Mouse (Mus musculus): ENCODE results near the gene Mapkapk3.

Gene Mapkapk3

GRCm38 (mm10) chr9:107282951-107283350 lies 6.7 kb downstream of the Mapkapk3 start:
- ChIA-PET POLR2A (interaction anchor here in 1 of 4 experiments (0.8 kb wide), 1 partner anchor 621 kb away, joined by 3 read pairs; no protein-coding TSS in a partner anchor), CTCF (no interaction called here)

DNA sequence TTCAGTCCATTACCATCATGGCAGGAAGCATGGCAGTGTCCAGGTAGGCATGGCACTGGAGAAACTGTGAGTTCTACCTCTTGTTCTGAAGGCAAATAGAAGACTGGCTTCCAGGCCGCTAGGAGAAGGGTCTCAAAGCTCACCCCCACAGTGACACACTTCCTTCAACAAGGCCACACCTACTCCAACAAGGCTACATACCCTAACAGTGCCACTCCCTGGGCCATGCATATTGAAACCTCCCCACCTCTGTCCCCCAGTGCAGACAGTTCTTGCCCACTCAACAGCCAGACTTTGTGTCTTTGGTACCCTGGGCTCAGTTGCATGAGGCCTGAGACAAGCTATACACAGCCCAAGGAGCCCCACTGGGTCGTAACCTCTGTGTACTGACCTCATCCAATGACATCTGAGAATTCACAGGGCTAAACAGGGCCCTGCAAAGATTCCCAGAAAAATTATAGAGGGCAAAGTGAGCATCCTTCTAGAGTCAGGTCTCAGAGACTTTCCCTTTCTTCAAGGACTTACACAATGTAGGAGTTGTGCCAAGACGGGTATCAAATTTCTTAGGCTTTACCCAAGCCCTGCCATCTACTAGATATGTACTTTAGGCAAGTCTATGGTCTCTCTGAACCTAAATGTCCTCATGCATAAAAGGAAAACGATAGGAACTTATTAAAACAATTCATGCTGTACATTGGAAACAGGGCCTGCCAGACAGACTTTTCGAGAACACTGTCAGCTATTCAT lies 8.3 kb downstream of the Mapkapk3 start:
- ChIA-PET POLR2A (interaction anchor here in 1 of 4 experiments (2.1 to 4.0 kb wide), 2 partner anchors 8 to 394 kb away, joined by 6 to 27 read pairs; partner anchors contain the start of genes Mapkapk3 and Rbm15b), CTCF (interaction anchor here in 2 of 4 experiments (0.6 to 2.1 kb wide), 2 partner anchors 8 to 362 kb away, joined by 11 to 13 read pairs; partner anchors contain the start of gene Mapkapk3 (in 1 of the 2))

GRCm38 (mm10) chr9:107280322-107281027 lies 9.2 kb downstream of the Mapkapk3 start:
- ChIA-PET POLR2A (interaction anchor here in 3 of 4 experiments (0.5 to 4.0 kb wide), 20 partner anchors 8 to 470 kb away, joined by 3 to 27 read pairs (median 4); partner anchors contain the start of genes Manf (in 2 of the 3), Mapkapk3 (in 2 of the 3), 6430571L13Rik (in 1 of the 3) and Rbm15b (in 1 of the 3)), CTCF (interaction anchor here in 3 of 4 experiments (0.6 to 2.1 kb wide), 10 partner anchors 9 to 645 kb away, joined by 3 to 16 read pairs (median 6); partner anchors contain the start of gene Mapkapk3 (in 3 of the 3))

GRCm38 (mm10) chr9:107279378-107280321 lies 10.0 kb downstream of the Mapkapk3 start:
- POLR2A ChIA-PET, result interaction anchor here (0.5 to 4.0 kb wide), 24 partner anchors 9 to 471 kb away, joined by 3 to 27 read pairs (median 4); partner anchors contain the start of genes Manf (in 2 of the 4), Mapkapk3 (in 2 of the 4), 6430571L13Rik (in 1 of the 4) and Rbm15b (in 1 of the 4)
- CTCF ChIA-PET, result interaction anchor here (0.5 to 2.1 kb wide), 13 partner anchors 9 to 646 kb away, joined by 3 to 16 read pairs (median 4); partner anchors contain the start of gene Mapkapk3 (in 3 of the 4)

- POLR2A ChIA-PET, result interaction anchor here in 3 of 4 experiments (0.7 to 4.0 kb wide), 11 partner anchors 8 to 392 kb away, joined by 3 to 27 read pairs (median 6); partner anchors contain the start of genes Mapkapk3 (in 2 of the 3) and Rbm15b (in 1 of the 3)
- CTCF ChIA-PET, result interaction anchor here in 3 of 4 experiments (0.7 to 2.1 kb wide), 4 partner anchors 10 to 11 kb away, joined by 3 to 16 read pairs (median 12); partner anchors contain the start of gene Mapkapk3 (in 2 of the 3)
These were observed 10.9 kb downstream of the Mapkapk3 start for GRCm38 (mm10) chr9:107278527-107279377.

- POLR2A ChIA-PET, result interaction anchor here in 2 of 4 experiments (0.7 to 4.0 kb wide), 7 partner anchors 8 to 19 kb away, joined by 3 to 27 read pairs (median 6); partner anchors contain the start of gene Mapkapk3 (in 2 of the 2)
- CTCF ChIA-PET, result interaction anchor here in 1 of 4 experiments (1.0 kb wide), 1 partner anchor 10 kb away, joined by 11 read pairs; no protein-coding TSS in a partner anchor
These were observed 11.6 kb downstream of the Mapkapk3 start for GRCm38 (mm10) chr9:107278126-107278525.

- POLR2A ChIA-PET, result interaction anchor here in 2 of 4 experiments (0.7 to 4.0 kb wide), 4 partner anchors 12 to 14 kb away, joined by 3 to 27 read pairs (median 13); partner anchors contain the start of gene Mapkapk3 (in 2 of the 2)
- CTCF ChIA-PET, result interaction anchor here in 1 of 4 experiments (1.0 kb wide), 1 partner anchor 9 kb away, joined by 11 read pairs; no protein-coding TSS in a partner anchor
These were observed 12.1 kb downstream of the Mapkapk3 start for GRCm38 (mm10) chr9:107277603-107278002.

- ChIA-PET CTCF (interaction anchor here in 1 of 4 experiments (0.5 to 0.6 kb wide), 2 partner anchors 11 to 613 kb away, joined by 4 read pairs; no protein-coding TSS in a partner anchor), POLR2A (interaction anchor here in 2 of 4 experiments (1.1 to 2.0 kb wide), 4 partner anchors 11 to 384 kb away, joined by 4 to 9 read pairs (median 4); partner anchors contain the start of genes Manf (in 1 of the 2) and Mapkapk3 (in 1 of the 2))
These were observed 14.0 kb downstream of the Mapkapk3 start for GRCm38 (mm10) chr9:107275710-107276109.

- POLR2A ChIA-PET, result interaction anchor here in 1 of 4 experiments (0.7 to 2.0 kb wide), 3 partner anchors 10 to 15 kb away, joined by 3 to 9 read pairs (median 4); partner anchors contain the start of gene Mapkapk3
- CTCF ChIA-PET, result no interaction called here
These were observed 14.9 kb downstream of the Mapkapk3 start for GRCm38 (mm10) chr9:107274751-107275150.

GRCm38 (mm10) chr9:107273184-107273583 lies 16.5 kb downstream of the Mapkapk3 start:
- ChIA-PET POLR2A (interaction anchor here in 1 of 4 experiments (0.8 to 1.5 kb wide), 3 partner anchors 14 to 29 kb away, joined by 3 to 5 read pairs (median 3); partner anchors contain the start of gene Cish), CTCF (no interaction called here)

DNA sequence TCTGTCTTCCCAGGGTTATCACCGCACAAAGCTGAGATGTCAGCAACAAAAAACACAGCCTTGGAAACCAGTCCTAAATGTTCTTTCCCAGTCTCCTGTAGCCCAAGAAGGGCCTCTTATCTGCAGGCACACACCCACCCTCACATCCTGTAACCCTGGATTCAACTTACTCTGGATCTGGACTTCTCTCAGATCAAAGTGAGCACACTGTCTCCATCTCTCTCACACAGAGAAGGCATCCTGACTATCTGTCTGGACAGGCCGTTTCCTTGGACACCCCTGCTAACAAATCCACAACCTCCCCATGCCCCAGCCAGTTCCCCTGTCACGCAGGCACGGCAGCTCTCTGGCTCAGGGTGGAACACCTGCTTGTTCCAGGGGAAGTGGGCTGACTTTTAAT lies 17.4 kb downstream of the Mapkapk3 start:
- POLR2A ChIA-PET, result interaction anchor here in 1 of 4 experiments (0.8 to 3.3 kb wide), 3 partner anchors 7 to 24 kb away, joined by 3 to 15 read pairs (median 3); no protein-coding TSS in a partner anchor
- CTCF ChIA-PET, result no interaction called here

DNA sequence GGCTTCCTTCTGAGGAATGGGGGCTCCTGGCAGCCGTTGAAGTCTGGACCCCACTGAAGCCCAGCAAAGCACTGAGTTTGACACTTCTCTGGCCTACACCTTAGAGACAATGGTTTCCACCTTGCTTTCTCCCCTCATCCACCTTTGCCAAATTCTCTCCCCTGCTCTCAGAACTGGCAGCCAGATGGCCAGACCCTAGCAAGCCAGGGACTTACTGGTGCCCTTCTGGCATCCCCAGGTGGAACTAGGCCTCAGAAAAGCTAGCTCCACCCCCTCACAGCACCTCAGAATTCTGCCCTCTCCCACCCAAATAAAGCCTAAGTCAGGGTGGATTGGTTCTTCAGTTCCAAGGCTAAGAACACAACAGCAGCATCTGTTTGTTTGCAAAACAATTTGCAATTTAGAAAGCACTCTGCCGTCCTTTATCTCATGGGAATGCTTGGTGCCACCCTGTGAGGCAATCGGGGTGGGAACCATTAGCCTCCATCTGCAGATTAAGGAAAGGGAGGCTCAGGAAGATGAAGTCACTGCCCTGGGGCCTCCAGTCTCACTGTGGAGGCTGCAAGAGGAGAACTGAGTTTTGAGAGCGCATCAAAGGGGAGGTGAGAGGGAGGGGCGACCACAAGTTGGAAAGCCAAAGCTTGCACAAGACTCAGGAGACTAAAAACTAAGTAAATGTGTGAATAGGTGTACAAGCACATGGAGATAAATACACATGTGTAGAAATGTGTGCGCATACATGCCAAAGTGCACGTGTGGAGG lies 18.3 kb downstream of the Mapkapk3 start:
- ChIA-PET CTCF (interaction anchor here in 2 of 4 experiments (0.6 kb wide), 2 partner anchors 9 to 116 kb away, joined by 3 to 9 read pairs; no protein-coding TSS in a partner anchor), POLR2A (interaction anchor here in 1 of 4 experiments (1.0 to 3.3 kb wide), 2 partner anchors 8 to 25 kb away, joined by 3 to 15 read pairs; no protein-coding TSS in a partner anchor)

- ChIA-PET CTCF (interaction anchor here in 2 of 4 experiments (0.7 to 1.0 kb wide), 2 partner anchors 20 kb away, joined by 3 read pairs; partner anchors contain the start of gene Mapkapk3 (in 1 of the 2)), POLR2A (interaction anchor here in 1 of 4 experiments (1.5 to 3.3 kb wide), 2 partner anchors 10 to 15 kb away, joined by 3 to 15 read pairs; no protein-coding TSS in a partner anchor)
These were observed 19.9 kb downstream of the Mapkapk3 start for GRCm38 (mm10) chr9:107269772-107270171.

DNA sequence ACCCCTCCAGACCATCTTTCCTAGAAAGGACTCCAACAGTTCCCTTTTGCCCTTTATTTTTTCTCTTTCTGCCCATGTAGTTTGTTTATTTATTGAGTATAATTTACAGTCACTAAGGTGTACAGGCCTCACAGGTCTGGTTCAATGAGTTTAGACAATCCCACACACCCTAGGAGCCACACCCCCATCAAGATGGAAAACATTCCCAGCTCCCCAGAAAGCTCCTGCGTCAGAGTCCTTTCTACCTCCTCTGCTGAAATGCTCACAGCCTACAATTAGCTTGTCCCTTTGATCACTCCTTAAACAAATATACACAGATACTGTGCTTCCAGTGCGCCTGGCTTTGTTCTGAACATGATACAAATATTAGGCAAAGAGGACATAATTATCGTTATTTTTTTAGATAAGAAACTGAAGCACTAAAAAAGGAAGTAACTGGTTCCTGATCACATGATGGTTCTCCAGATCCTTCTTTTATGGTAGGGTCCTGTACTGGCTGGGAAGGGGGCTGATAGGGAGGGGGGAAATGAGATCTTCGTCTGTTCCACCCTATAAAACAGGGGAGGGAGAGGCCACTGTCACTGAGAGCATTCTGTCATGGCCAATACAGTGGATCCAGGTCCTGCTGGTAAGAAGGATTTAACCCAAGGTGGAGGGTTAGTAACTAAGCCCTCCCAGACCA lies 21.8 kb downstream of the Mapkapk3 start:
- POLR2A ChIA-PET, result interaction anchor here in 2 of 4 experiments (0.6 to 0.7 kb wide), 2 partner anchors 22 to 32 kb away, joined by 3 read pairs; partner anchors contain the start of gene Mapkapk3 (in 1 of the 2)
- CTCF ChIA-PET, result interaction anchor here (0.5 to 1.1 kb wide), 6 partner anchors 10 to 160 kb away, joined by 3 to 13 read pairs (median 6); no protein-coding TSS in a partner anchor
